Mouse (Mus musculus) kidney, adult 8-10 months (tissue): Measurements from ENCODE around the gene Igdcc3.
"Not testable (repeated sequence)": the region's sequence is repeated elsewhere in the genome, so short reads cannot be mapped to it uniquely, and the experiment has no call there.

Experiments
- DNase-seq, 2 experiments: peaks; one replicate each; pipeline ENCODE4 v3.0.0; 2022

Igdcc3 gene

DNA sequence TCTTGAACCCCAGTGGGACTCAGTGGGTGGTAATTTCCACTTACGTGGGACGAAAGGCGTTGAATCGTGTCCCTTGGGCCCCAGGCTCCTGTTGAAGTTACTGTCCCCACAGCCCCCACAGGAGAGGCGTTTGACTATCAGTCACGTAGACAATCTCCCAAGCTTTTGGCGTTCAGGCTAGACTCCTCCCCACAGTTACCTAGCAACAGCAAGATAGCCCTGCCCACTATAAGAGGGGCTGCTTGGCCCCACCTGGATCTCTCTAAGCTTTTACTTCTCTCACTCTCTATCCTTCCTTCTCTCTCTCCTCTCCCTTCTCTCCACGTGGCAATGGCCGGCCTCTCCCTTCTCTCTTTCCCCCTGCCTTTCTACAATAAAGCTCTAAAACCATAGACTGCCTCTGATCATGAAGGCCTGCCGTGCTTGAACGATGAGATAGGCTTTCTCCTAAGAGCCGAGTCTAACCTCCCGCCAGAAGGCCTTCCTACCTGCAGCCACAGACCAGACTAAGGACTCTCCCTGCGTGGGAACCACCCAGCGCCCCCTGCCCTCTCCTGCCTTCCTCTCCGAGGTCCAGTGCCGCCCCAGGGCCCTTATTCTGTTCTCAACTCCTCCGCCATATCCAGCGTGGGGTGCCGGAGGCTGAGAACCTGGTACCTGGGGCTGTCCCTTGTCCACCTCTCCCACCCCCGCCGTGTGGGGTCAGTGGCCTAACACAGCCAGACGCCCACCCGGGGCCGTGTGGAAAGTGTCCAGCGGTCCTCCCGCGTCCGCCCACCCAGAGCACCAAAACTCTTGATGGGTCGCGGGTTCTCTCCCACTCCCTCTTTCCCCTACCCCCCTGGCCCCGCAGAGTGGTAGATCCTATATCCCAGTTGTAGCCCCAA, 67.5 kb downstream of the Igdcc3 start:
- no peak for DNase-seq

DNA sequence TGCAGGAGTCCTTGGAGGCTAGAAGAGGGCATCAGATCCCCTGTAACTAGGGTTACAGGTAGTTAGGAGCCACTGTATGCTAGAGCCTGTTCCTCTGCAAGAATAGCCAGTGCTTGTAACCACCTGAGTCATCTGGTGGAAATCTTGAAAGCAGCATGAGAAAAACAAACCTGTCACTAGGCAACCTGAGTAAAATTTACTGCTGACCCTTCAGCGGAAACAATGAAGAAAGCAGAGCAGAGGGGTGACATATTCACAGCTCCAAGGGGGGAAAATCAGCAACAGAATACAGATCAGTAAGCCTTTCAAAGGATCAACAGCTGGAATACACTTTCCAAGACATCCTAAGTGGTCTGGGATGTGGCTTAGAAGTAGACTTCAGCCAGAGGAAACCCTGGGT, 70.6 kb downstream of the Igdcc3 start:
- no peak for DNase-seq

DNA sequence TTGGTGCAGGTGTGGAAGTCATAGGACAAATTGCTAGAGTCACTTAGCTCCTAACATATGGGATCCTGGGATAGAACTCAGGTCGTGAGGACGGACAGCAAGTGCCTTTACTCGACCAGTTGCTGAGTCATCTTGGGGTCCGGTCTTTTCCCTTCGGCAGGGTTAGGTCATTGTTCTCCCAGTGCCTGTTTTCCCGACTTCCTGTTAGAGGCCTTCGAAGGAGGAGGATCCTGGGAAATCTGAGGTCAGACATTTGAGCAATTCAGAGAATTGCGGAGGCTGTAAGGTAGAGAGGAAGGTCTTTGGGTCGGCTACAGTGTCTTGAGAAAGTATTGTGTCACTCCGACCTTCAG, 73.4 kb downstream of the Igdcc3 start:
- DNase-seq = no peak

DNA sequence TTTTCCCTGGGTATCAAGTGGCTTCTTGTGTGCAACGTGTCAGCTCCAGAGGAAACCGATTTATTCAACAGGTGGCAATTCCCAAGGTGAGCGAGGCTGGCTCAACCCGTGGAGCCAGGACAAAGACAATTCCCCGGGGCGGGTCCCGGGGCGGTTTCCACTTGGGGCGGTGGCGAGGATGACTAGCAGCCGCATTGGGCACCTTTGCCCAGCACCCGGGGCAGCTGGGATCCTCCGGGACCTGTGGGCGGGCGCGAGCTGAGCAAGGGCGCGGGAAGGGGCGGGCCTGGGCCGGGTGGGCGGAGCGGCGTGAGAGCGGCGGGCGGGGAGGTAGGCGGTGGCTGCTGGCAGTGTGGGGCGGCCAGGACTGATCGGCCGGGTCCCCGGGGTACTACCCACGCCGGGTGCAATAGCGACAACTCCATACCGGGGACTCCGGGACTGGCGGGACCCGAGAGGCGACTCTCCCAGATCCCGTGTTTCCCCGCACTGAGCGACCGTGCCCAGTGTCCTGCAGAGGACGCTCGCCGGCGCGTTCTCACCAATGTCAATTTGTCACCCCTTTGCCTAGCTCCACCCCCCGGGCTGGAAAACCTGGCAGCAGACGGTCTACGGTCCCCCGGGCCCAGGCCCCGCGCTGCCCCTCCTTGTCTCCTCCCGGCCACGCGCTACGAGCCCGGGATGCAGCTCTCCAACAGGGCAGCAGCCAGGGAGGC, 73.9 kb downstream of the Igdcc3 start:
- peak; percentile 92 for DNase-seq

DNA sequence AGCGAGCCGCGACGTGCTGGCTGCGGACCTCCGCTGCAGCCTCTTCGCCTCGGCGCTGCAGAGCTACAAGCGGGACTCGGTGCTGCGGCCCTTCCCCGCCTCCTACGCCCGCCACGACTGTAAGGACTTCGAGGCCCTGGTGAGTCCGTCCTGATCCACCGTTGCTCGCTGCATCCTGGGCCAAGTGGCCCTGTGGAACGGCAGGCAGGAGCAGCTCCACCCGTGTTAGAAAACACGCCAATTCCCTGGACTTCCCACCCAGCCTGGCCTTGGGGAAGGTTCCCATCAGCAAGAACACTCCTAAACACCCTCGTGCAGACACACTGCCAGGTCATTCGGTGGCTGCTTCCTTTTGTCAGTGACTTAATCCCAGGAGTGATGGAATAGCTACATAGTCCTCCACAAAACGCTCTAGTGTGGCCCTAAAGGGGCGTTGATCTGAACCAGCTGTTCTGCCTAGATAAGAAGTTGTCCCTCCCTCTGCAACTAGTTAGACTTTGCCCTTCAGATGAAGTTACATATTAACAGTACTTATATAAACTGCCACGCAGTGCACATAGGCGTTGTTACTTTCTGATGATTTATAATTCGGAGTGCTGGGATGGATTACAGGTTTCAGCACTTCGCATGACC, 74.6 kb downstream of the Igdcc3 start:
- peak; percentile 47 to 66 for DNase-seq

DNA sequence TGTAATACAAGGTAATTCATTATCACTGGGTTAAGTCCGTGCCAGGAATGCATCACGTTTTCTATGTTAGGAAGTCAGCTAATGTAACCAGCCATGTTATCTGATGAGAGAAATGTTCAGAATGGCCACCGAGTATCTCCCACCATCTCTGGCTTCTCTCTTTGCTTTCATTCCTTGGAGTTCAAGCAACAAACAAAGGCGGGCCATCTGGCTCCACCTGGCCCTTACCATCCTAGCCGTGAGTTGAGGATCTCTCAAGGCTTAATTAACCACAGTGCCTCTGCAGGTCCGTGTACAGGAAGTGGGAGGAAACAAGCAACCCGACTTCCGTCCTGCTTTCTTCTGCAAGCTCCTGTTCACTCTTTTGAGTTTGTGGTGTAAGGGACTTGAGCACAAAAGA, 76.0 kb downstream of the Igdcc3 start:
- DNase-seq = no peak

DNA sequence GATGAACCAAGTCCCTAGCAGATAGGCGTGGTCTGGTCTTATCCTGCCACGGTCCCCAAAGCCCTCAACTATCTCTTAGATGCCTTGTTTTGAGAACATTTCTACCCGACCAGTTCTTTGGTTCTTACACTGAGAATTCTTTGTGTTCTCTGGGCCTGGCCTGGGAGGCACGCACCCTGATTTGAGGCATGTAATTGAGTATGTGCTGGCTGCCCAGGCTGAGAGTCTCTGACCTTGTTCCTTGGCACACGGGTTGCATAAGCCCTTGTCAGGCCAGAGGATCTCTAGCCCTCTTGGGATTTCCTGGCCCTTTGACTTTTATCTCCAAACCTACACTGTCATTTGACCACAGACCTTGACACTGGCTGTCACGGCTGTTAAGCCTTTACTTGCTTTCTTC, 76.7 kb downstream of the Igdcc3 start:
- peak in 1 of 2 experiments; percentile 47 for DNase-seq

DNA sequence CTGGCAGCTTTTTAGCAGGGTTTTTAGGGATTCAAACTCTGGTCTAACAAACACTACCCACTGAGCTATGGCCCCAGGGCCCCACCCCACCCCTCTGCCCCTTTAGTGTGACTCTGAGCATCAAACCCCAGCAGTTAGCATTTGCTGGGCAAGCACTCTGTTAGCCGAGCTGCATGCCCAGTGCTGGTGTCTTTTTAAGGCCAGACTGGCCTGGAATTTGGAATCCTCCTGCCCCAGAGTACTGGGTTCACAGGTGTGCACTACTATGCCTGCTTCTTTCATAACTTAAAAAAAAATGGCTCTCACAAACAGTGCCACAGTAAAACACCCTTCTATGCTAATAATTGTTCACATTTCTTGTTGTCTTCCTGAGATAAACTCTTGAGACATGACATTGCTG, 77.9 kb downstream of the Igdcc3 start:
- no peak for DNase-seq

DNA sequence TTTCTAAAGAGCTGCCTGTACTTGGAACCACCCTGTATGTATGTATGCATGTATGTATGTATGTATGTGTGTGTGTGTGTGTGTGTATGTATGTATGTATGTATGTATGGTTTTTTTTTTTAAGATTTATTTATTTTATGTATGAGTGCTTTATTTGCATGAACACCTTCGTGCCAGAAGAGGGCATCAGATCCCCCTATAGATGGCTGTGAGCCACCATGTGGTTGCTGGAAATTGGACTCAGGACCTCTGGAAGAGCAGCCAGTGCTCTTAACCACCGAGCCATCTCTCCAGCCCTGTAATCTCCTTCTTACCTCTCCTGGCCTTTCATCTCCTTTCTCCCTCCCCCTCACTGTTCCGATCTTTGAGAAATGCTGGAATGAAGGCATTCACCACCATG, 79.4 kb downstream of the Igdcc3 start:
- DNase-seq = not testable (repeated sequence)

DNA sequence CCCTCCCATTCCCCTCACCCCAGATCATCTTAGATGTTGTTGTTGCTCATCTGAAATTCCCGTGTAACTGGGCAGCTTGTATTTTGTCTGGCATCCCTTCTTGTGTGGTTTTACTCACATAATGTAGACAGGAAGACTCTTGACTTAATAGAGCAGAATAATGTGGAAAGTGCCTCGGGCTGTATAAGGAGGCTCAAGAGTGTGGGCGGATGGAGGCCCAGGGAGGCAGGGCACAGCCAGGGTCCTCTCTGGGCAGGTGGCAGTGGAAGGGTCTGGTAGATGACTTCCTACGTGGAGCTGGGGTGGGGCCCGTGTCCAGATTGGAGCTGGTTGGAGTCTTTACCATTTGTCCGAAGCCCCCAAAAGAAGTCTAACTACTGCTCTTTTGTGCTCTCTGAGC, 82.9 kb downstream of the Igdcc3 start:
- no peak for DNase-seq

DNA sequence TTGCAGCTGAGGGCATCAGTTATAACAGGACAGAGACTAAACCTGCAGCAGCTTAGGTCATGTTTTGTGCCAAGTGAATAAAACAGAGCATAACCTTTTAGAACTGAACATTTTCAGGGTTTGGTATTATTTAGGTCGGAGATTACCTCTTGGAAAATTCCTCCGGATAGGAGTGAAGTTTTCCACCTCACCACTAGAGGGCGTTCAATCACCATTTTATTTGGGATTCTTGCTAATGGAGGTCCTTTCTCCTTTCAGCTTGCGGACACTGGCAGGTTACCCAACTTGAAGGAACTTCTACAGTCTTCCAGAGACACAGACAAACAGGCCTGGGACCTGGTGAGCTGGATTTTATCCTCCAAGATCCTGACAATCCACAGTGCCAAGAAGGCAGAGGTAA, 84.8 kb downstream of the Igdcc3 start:
- DNase-seq = peak in 1 of 2 experiments; percentile 52

DNA sequence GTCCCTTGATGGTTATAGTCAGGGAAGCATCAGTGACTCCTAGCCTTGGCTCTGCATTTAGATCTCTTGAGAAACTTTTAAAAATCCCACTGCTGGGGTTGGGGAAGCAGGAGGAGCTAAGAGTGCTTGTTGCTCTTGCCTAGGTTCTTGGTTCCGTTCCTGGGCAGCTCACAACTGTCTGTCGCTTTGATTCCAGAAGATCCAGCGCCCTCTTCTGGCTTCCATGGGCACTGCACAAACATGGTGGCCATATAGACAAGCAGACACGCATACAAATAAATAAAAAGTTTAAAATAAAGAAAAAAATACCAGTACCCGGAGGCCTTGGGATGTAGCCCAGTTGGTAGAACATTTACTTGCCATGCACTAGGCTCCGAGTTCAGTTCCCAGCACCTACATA, 89.3 kb downstream of the Igdcc3 start:
- no peak for DNase-seq

DNA sequence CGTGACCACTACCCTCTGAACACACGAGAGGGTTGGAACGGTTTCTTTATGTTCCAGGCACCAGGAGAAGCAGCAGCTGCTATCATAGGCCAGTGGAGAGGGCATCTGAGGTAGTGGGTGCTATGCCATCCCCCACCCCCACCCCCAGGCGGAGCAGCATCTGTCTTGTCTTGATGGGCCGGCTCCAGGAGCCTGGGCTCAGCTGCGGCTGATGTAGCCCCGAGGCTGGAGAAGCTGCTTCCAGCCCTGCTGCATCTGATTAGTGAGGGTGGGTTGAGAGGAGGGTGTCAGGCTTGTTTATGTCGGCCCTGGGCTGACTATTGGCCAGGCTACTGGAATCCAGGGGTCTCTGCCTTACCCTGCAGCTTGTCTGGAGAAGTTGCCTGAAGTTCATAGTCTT, 90.3 kb downstream of the Igdcc3 start:
- no peak for DNase-seq

DNA sequence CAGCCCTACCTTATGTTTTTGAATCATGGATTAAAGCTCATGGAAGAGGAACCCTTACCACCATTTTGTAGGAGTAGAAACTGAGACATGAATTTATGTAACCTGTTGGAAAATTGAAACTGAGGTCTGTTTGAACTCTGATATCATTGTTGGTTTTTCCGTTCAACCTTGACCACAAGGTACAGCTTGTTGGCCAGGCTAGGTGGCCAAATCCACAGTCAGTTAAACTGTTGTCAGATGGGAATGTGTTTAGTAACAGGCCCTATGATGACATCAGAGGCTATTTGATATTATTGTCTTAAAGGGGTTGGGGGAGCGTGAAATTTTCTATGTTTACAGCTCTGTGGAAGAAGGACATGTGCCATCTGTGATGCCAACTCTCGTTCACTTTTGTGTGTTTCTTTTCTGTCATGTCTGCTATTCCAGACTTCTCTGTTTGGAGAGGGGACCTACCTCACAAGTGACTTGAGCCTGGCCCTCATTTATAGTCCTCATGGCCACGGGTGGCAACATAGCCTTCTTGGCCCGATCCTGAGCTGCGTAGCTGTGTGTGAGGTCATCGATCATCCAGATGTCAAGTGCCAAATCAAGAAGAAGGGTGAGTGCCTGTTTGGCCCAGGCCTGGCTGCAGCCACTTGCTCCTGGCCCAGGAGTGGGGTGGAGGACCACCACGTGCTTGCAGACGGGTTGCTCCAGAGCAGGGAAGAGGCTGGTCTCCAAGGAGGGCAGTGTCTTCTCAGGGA, 92.4 kb downstream of the Igdcc3 start:
- DNase-seq = no peak

DNA sequence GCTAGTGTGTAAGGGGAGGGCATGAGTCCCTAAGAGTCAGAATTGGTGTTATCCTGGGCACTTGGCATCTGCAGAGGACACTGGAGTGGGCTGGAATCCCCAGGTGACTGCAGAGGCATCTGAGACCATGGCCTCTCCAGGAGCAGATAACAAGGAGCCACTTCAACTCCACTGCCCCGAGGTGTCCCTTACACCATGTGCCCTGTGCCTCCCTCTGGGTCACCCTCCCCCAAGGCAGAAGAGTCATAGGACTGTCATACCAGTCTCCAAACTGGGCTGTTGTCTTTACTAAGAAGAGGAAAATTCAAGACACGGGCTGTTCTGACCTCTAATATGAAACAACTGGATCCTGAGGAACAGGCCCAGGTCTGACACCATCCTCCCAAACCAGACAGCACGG, 93.7 kb downstream of the Igdcc3 start:
- DNase-seq = no peak
